Mouse (Mus musculus) liver, postnatal 0 days (tissue): ENCODE results near the gene Gpr39. TPM values are rescaled to one million over a fixed set of nuclear protein-coding genes. Genes with fewer than 3 reads are reported as not detected.
A peak's percentile ranks its signal among the peaks of the same experiment; 100 is the strongest.

ENCODE experiments used
- ATAC-seq: fragments of 200-750 bp; cut with Nextera tagmentation; 2 replicates; pipeline ENCODE4 v1.8.0; 2017; ENCODE audit warnings: mild to moderate bottlenecking, moderate library complexity
- DNase-seq: peaks from one replicate; pipeline ENCODE4 v3.0.0-alpha.2; 2016
- H3K27ac ChIP-seq: fragments of 300-500 bp; sonication (generic); 2 replicates; pipeline ENCODE4 v1.5.1; 2014; ENCODE audit warnings: antibody characterized with exemption, moderate library complexity, mild to moderate bottlenecking, low read depth
- H3K27me3 ChIP-seq: fragments of 300-500 bp; sonication (generic); 2 replicates; pipeline ENCODE4 v1.6.1; 2014; ENCODE audit warnings: low read length, control low read depth, mixed read lengths; ENCODE audit not compliant: insufficient read depth
- H3K36me3 ChIP-seq: fragments of 300-500 bp; sonication (generic); replicated peaks from 2 replicates; pipeline ENCODE4 v1.6.1; 2014; ENCODE audit warnings: mild to moderate bottlenecking, control low read depth, low read length, moderate library complexity, mixed read lengths; ENCODE audit not compliant: insufficient read depth
- H3K4me1 ChIP-seq: fragments of 300-500 bp; sonication (generic); 2 replicates; pipeline ENCODE4 v1.6.1; 2014; ENCODE audit warnings: antibody characterized with exemption, mild to moderate bottlenecking, control low read depth; ENCODE audit not compliant: insufficient read depth
- H3K4me2 ChIP-seq: fragments of 300-500 bp; sonication (generic); 2 replicates; pipeline ENCODE4 v1.6.1; 2014; ENCODE audit warnings: low read depth, mild to moderate bottlenecking, low read length, moderate library complexity, mixed read lengths
- H3K4me3 ChIP-seq: fragments of 300-500 bp; sonication (generic); 2 replicates; pipeline ENCODE4 v1.5.1; 2014; ENCODE audit warnings: low read depth, low read length
- H3K9ac ChIP-seq: fragments of 300-500 bp; sonication (generic); replicated peaks from 2 replicates; pipeline ENCODE4 v1.6.1; 2014; ENCODE audit warnings: mild to moderate bottlenecking, moderate library complexity
- H3K9me3 ChIP-seq: fragments of 300-500 bp; sonication (generic); 2 replicates; pipeline ENCODE4 v1.6.1; 2016; ENCODE audit warnings: mild to moderate bottlenecking, control low read depth, low read length, mixed read lengths
- CTCF ChIP-seq: sonication (generic); IDR thresholded peaks from 2 replicates; pipeline ENCODE4 v1.5.1; 2016; ENCODE audit warnings: antibody characterized with exemption, low read depth
- EP300 ChIP-seq: IDR thresholded peaks from 2 replicates; pipeline ENCODE4 v1.6.1; 2016; ENCODE audit warnings: antibody characterized with exemption, low read depth, mild to moderate bottlenecking
- WGBS: fragments of 180-500 bp; shearing (Covaris S2); extraction: QIAGEN DNeasy Blood & Tissue Kit; methylation state at CpG from one replicate; pipeline ENCODE4 v1.1.7; 2014; ENCODE audit not compliant: insufficient replicate concordance; 5-methylcytosine and 5-hydroxymethylcytosine counted together
- polyA plus RNA-seq: library from polyadenylated mRNA; unstranded; fragments of >200 nt; fragmentation: Nextera tagmentation; extraction: Ambion mirVana; gene quantifications from 2 replicates; pipeline ENCODE4 v1.2.1, GENCODE M21; 2015

The Gpr39 gene
- polyA plus RNA-seq, 1 experiment from 2014 or later, result 3.7 TPM

DNA sequence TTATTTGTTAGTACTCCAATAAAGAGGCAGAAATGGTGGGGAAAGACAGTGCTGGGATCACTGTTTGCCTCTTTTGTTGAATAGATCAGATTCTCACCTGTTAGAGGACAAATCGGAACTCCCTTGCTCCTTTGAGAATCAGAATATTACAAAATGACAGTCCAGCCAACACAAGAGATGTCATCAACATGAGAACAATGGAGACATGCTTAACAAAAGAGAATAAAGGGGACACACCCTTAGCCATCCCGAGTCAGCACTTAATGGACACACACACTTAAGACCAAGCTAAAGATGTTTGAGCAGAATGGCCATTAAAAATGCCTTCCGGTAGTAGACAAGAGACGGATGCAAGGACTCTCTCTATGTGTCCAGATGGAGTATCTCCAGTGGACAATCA lies 68.0 kb downstream of the Gpr39 start:
- DNase-seq (no peak), ATAC-seq (no peak)
- Histone ChIP-seq H3K27ac (no peak overlapping the region), H3K36me3 (no peaks in the 10 kb centered on the region), H3K4me1 (no peaks in the 10 kb centered on the region), H3K4me3 (no peak overlapping the region), H3K9me3 (no peaks in the 10 kb centered on the region), H3K9ac (no peak overlapping the region), H3K27me3 (no peaks in the 10 kb centered on the region), H3K4me2 (no peak overlapping the region)
- no peak for TF ChIP-seq EP300
- TF ChIP-seq CTCF, result no peak
- WGBS, result 85% methylated on average over 4 of the region's 4 CpGs

DNA sequence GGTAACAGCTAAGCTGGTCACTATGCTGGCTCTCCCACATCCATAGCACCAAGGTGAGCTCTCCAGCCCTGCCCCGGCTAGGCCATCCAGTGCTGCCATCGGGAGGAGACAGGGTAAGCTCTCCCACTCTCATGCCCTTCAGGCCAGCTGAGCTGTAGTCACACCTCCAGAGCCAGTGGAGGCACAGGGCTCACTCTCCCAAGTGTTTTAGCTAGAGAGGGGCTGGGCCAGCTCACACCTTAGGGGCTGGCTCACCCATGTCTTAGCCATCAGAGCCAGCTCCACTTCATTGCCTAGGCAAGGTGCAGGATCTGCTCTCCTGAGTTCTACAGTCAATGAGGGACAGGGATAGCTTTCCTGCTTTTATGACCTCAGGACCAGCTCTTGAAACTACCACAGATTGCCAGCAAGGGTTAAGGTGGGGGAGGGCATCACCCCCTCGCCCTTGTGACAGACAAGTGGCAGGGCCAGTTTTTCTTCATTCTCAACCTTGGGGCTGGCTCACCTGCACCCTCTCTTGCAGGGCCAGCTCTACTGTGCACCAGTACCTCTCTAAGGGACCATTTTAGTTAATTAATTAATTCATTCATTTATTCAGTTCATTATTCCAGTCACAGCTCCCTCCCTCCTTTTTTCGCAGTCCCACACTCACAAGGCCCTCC lies 78.7 kb downstream of the Gpr39 start:
- H3K4me1 ChIP-seq, result no peaks in the 10 kb centered on the region
- H3K9ac ChIP-seq, result no peak overlapping the region
- no peak for ATAC-seq
- WGBS, result 67% methylated on average over 4 of the region's 4 CpGs
- no peaks in the 10 kb centered on the region for H3K36me3 ChIP-seq
- no peak overlapping the region for H3K4me2 ChIP-seq
- H3K9me3 ChIP-seq, result no peaks in the 10 kb centered on the region
- H3K4me3 ChIP-seq, result no peak overlapping the region
- no peak for TF ChIP-seq CTCF
- no peak for TF ChIP-seq EP300
- no peak for DNase-seq
- no peaks in the 10 kb centered on the region for H3K27me3 ChIP-seq
- no peak overlapping the region for H3K27ac ChIP-seq

DNA sequence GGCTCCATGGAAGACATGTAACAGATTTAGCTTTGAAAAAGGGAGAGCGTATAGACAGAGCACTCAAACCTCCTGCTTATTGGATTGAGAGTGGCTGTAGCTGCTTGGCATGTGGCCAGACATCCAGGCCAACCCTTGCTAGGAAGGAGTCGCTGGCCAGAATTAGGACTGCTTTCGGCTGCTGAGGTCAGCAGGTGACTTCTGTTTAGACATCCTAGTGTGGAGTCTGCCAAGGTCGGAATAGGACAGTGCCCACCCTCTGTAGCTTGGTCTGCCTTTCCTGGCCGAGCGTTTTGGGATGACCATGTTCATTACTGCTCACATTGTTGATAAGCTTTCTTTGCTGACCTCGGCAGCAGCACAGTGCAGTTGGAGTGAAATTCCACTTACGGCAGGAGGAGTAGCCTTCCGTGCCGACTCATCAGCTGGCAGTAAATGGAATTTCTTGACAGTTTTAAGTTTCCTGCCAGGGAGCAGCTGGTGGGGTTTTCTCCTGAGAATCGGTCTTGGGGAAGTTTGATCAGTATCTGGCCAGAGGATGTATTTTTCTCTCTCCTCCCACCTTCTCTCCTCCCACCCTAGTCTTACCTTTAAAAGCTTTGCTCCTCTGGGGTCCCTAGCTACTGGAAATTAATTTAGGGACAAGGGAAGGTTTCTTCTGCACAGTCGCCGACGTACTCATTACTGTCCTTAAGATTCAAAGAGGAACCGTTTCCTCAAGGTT lies 83.3 kb downstream of the Gpr39 start:
- Histone ChIP-seq H3K27ac (no peak overlapping the region), H3K36me3 (no peaks in the 10 kb centered on the region), H3K4me1 (no peaks in the 10 kb centered on the region), H3K9me3 (no peaks in the 10 kb centered on the region), H3K4me3 (no peak overlapping the region), H3K4me2 (no peak overlapping the region), H3K9ac (no peak overlapping the region), H3K27me3 (no peaks in the 10 kb centered on the region)
- ATAC-seq (no peak), DNase-seq (peak; percentile 38)
- TF ChIP-seq CTCF, result no peak
- WGBS, result 61% methylated on average over 15 of the region's 15 CpGs

DNA sequence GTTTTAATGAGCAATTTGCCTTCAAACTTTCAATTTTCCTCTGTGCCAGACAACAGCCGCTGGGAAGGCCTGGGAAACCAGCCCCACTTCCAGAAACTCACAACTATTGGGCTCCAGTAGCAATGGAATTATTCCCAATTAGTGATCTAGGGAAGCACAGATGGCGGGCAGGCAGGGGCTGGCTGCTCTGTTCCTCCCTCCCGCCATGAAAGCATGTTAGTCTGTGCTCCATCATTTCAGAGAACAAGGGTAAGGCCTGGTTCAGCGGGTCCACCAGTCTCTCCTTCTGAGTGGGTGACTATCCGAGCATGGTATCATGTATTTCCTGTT lies 83.9 kb downstream of the Gpr39 start:
- 56% methylated on average over 5 of the region's 5 CpGs for WGBS
- no peak overlapping the region for H3K4me3 ChIP-seq
- H3K27me3 ChIP-seq, result no peaks in the 10 kb centered on the region
- H3K27ac ChIP-seq, result no peak overlapping the region
- no peak for DNase-seq
- H3K4me2 ChIP-seq, result no peak overlapping the region
- no peaks in the 10 kb centered on the region for H3K4me1 ChIP-seq
- TF ChIP-seq EP300 (no peak), CTCF (no peak)
- ATAC-seq, result no peak
- H3K36me3 ChIP-seq, result no peaks in the 10 kb centered on the region
- H3K9me3 ChIP-seq, result no peaks in the 10 kb centered on the region
- H3K9ac ChIP-seq, result no peak overlapping the region

DNA sequence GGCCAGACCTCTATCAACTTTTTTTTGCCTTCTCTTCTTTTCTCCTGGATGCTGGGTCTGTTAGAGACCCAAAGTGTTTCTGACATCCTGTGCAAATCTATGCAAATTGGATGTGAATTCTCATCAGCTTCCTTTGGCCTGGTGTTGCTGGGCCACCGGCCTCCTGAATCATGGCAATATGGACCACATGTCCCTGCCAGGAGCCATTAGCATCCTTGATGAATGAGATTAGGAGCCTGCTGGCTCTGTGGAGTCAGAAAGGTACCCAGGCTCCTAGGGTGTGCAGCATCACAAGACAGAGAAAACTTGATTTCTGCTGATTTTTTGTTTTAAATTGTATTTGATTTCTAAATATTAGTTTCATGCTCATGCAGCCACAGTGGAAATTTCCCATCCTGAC lies 85.3 kb downstream of the Gpr39 start:
- WGBS, result 77% methylated on average over 1 of the region's 1 CpGs
- TF ChIP-seq EP300 (no peak), CTCF (no peak)
- Histone ChIP-seq H3K4me2 (no peak overlapping the region), H3K27me3 (no peaks in the 10 kb centered on the region), H3K4me1 (no peaks in the 10 kb centered on the region), H3K9ac (no peak overlapping the region), H3K9me3 (no peaks in the 10 kb centered on the region), H3K4me3 (no peak overlapping the region), H3K36me3 (no peaks in the 10 kb centered on the region), H3K27ac (no peak overlapping the region)
- DNase-seq, result no peak
- no peak for ATAC-seq

DNA sequence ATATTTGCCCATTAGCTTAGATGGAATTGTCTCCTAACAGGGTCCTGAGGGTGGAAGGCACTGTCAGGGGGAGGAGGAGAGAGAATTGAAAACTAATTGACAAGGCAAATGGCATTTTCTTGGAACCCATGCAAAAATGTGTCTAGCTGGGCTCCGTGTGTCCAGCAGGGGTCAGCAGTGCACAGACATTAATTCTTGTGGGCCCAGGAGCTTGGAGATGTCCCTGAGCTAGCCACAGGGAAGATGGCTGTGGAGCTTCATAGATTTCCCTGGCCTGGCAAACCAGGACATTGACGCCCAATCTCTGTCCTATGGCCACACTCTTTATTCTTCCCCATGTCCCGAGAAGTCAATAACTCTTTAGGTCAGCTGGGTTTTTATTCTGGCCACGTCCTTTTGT lies 113.0 kb downstream of the Gpr39 start:
- peak; percentile 65 for DNase-seq
- H3K9ac ChIP-seq, result no peak overlapping the region
- WGBS, result 34% methylated on average over 4 of the region's 4 CpGs
- H3K27me3 ChIP-seq, result no peaks in the 10 kb centered on the region
- no peak overlapping the region for H3K27ac ChIP-seq
- H3K9me3 ChIP-seq, result no peaks in the 10 kb centered on the region
- TF ChIP-seq CTCF, result peak; percentile 76
- no peak for TF ChIP-seq EP300
- no peak overlapping the region for H3K4me3 ChIP-seq
- H3K36me3 ChIP-seq, result no peaks in the 10 kb centered on the region
- no peak overlapping the region for H3K4me2 ChIP-seq
- ATAC-seq, result no peak
- no peaks in the 10 kb centered on the region for H3K4me1 ChIP-seq
